Comparison of ENCODE assay signal across 14 mouse cellular contexts in the genomic region with DNA sequence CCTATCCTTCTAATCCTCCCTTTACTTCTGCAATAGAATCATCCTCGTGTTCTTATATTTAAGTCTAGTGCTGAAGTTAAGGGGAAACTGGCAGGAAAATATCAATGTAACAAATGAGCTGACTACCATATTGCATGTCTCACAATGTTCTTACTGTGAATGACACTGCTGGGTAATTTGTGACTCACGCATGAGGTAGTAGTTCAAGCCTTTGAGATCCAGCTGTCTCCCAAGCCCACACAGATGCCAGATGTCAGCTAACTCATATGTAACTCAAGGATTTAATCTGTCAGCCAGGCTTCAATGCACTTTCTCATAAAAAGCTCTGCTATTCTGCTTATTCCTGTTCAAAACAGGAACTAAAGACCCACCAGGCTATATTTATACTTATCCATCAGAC.
"Had no signal": no experiment of that assay in that cellular context is flagged by ENCODE, and none has a peak within 500 bp of the region (broad histone marks: within the 10 kb centered on the region; RNA-seq: fewer than 3 reads in every experiment).

No protein-coding gene starts in this region.

- DNase-seq: kidney, adult 8-10 months; kidney, postnatal 25 days; liver; lung, adult 18-20 months; lung, postnatal 10 days; thymus, adult 18-20 months; thymus, postnatal 25 days had no signal

- H3K4me1 ChIP-seq: limb, embryonic 12.5 days; midbrain, embryonic 13.5 days; neural tube, embryonic 15.5 days had no signal

- H3K4me3 ChIP-seq: limb, embryonic 12.5 days; midbrain, embryonic 13.5 days; myocyte; neural tube, embryonic 15.5 days had no signal

- H3K9me3 ChIP-seq: limb, embryonic 12.5 days; midbrain, embryonic 13.5 days; neural tube, embryonic 15.5 days had no signal

- H3K27me3 ChIP-seq: limb, embryonic 12.5 days; midbrain, embryonic 13.5 days; neural tube, embryonic 15.5 days had no signal

- ATAC-seq: intestine, embryonic 16.5 days; midbrain, embryonic 13.5 days had no signal

- H3K4me2 ChIP-seq: limb, embryonic 12.5 days; midbrain, embryonic 13.5 days; neural tube, embryonic 15.5 days had no signal

- H3K9ac ChIP-seq: limb, embryonic 12.5 days; liver, embryonic 14.5 days; midbrain, embryonic 13.5 days; neural tube, embryonic 15.5 days had no signal

- H3K27ac ChIP-seq: limb, embryonic 12.5 days; liver, embryonic 14.5 days; midbrain, embryonic 13.5 days; neural tube, embryonic 15.5 days; stomach, postnatal 0 days had no signal

- H3K36me3 ChIP-seq: limb, embryonic 12.5 days; midbrain, embryonic 13.5 days; neural tube, embryonic 15.5 days had no signal
